In the genomic region with DNA sequence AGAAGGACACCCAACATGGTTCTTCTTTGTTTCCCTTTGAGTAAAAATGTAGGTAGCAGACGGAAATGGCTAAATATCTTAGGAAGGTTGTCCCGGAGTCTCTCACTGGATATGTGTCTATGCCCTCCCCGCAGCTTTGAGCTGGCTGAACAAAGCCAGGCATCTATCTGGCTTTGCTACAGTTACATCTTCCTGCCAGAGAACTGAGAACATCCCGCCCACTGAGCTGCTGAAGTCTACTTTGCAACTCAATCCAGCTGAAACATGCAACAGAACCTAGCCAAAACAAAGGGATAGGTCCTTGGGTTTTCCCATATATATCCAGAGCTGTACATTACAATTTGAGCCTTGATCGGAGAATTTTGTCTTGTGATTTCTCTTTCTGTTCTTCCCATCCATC, we compare ENCODE assay signal across 27 mouse cellular contexts.
A peak's percentile ranks its signal among the peaks of the same experiment; 100 is the strongest.
DNase-seq lines count a peak whose midpoint lies in the region; ATAC-seq lines count a peak whose summit lies in the region.
"Had no signal": no experiment of that assay in that cellular context is flagged by ENCODE, and none has a peak within 500 bp of the region (broad histone marks: within the 10 kb centered on the region; RNA-seq: fewer than 3 reads in every experiment).

No protein-coding gene starts in this region.

- H3K4me2 ChIP-seq in hindbrain, embryonic 12.5 days (replicated peaks), result no peak overlapping the region
- H3K4me2 ChIP-seq: embryonic facial prominence, embryonic 13.5 days; embryonic facial prominence, embryonic 15.5 days; forebrain, embryonic 12.5 days had no signal

- no peaks in the 10 kb centered on the region for H3K4me1 ChIP-seq in hindbrain, embryonic 12.5 days
- H3K4me1 ChIP-seq: embryonic facial prominence, embryonic 13.5 days; forebrain, embryonic 10.5 days; forebrain, embryonic 12.5 days had no signal

- H3K36me3 ChIP-seq in hindbrain, embryonic 12.5 days, result no peaks in the 10 kb centered on the region
- H3K36me3 ChIP-seq: embryonic facial prominence, embryonic 13.5 days; embryonic facial prominence, embryonic 15.5 days; forebrain, embryonic 10.5 days; forebrain, embryonic 12.5 days; G1E had no signal

- no peak overlapping the region for H3K4me3 ChIP-seq in hindbrain, embryonic 12.5 days
- H3K4me3 ChIP-seq: embryonic facial prominence, embryonic 13.5 days; embryonic facial prominence, embryonic 15.5 days; erythroblast, embryonic 14.5 days; forebrain, embryonic 10.5 days; forebrain, embryonic 12.5 days had no signal

- H3K9me3 ChIP-seq in hindbrain, embryonic 12.5 days (replicated peaks), result no peaks in the 10 kb centered on the region
- H3K9me3 ChIP-seq: embryonic facial prominence, embryonic 15.5 days; forebrain, embryonic 10.5 days; forebrain, embryonic 12.5 days; G1E had no signal

- H3K9ac ChIP-seq in hindbrain, embryonic 12.5 days, result no peak overlapping the region
- H3K9ac ChIP-seq: embryonic facial prominence, embryonic 13.5 days; embryonic facial prominence, embryonic 15.5 days; forebrain, embryonic 12.5 days had no signal

- DNase-seq in frontal cortex, postnatal 14 days (ENCODE audit: low spot score in 2 of 2), result no peak
- peak; percentile 9 for DNase-seq in testis, postnatal 14 days (ENCODE audit: low spot score)
- no peak for DNase-seq in testis, postnatal 10 days (ENCODE audit: low spot score)
- DNase-seq: adrenal gland, adult 8-10 months; adrenal gland, postnatal 14 days; adrenal gland, postnatal 36 days; B cell, adult 2 months; cerebellum, adult 11 months; cerebellum, adult 18-20 months; cerebellum, adult 8-10 months; cerebellum, adult 9-11 months; cerebellum, postnatal 14 days; cerebellum, postnatal 36 days; embryo, embryonic 11 days had no signal

- ATAC-seq in frontal cortex, adult (ENCODE audit: low TSS enrichment), result peak; percentile 92
- no peak for ATAC-seq in hindbrain, embryonic 12.5 days (ENCODE audit: low FRiP score)
- ATAC-seq: CD4-positive, CD25-positive, alpha-beta regulatory T cell, adult 4 months; forebrain, embryonic 14.5 days; forebrain, embryonic 16.5 days; Patski had no signal

- H3K27me3 ChIP-seq in hindbrain, embryonic 12.5 days, result no peaks in the 10 kb centered on the region
- H3K27me3 ChIP-seq: CH12.LX; embryonic facial prominence, embryonic 13.5 days; embryonic facial prominence, embryonic 15.5 days; forebrain, embryonic 12.5 days had no signal

- WGBS in hindbrain, embryonic 12.5 days, result 90% methylated on average over 5 of the region's 5 CpGs

- H3K27ac ChIP-seq in hindbrain, embryonic 12.5 days, result no peak overlapping the region
- H3K27ac ChIP-seq: embryonic facial prominence, embryonic 13.5 days; embryonic facial prominence, embryonic 15.5 days; forebrain, embryonic 10.5 days; forebrain, embryonic 12.5 days had no signal
